Mouse (Mus musculus): ENCODE results near the gene Alkbh1. TPM values are rescaled to one million over a fixed set of nuclear protein-coding genes. Genes with fewer than 3 reads are reported as not detected.

Alkbh1 gene
- total and polyA plus RNA-seq, 3 experiments, result 26.8 to 39.1 (median 37.3) TPM

- no peak for TF ChIP-seq IRF4 (IDR thresholded peaks at IDR 0.05; ENCODE audit: low read depth, low read length)
- Histone ChIP-seq H3K27me3 (replicated peaks) (no peaks in the 10 kb centered on the region), H3K9ac (ENCODE audit: insufficient read depth, low read depth) (no peak overlapping the region), H3K36me3 (replicated peaks in 1 of 2; ENCODE audit: control insufficient read depth in 1 of 2, insufficient read depth in 1 of 2, low read length in 1 of 2) (peaks cover 0 to 9% of the 10 kb centered on the region in 2 experiments), H3K4me3 (replicated peaks in 1 of 3; ENCODE audit: low read depth in 2 of 3, low read length in 2 of 3, poor library complexity in 1 of 3) (no peak overlapping the region), H3K4me2 (ENCODE audit: insufficient read depth, low read depth, poor library complexity, severe bottlenecking) (no peak overlapping the region), H3K27ac (ENCODE audit: insufficient read depth, low read depth) (no peak overlapping the region), H3K4me1 (ENCODE audit: control insufficient read depth in 1 of 2, insufficient read depth in 2 of 2) (peaks cover 0 to 17% of the 10 kb centered on the region in 2 experiments; a peak in 2 of 4 replicates), H3K79me2 (replicated peaks; ENCODE audit: control insufficient read depth, extremely low read depth, insufficient read depth, poor library complexity, severe bottlenecking) (0 out of 2 replicates have a peak, but pooled peaks cover 3% of the 10 kb centered on the region), H3K9me3 (replicated peaks; ENCODE audit: low read length) (no peaks in the 10 kb centered on the region)
- dilution Hi-C loops (cut with MboI; ENCODE audit: extremely low pct_ligation_motif_present, extremely low pct_unique_long_range_greater_than_20kb, low sequenced_read_pairs), result no loop called here
- in situ Hi-C loops (cut with MboI; ENCODE audit: low pct_ligation_motif_present, low pct_unique_long_range_greater_than_20kb, low sequenced_read_pairs), result no loop called here
- no peak for DNase-seq (ENCODE audit: extremely low read depth)
Measured at GRCm38 (mm10) chr12:87385051-87385450, 58.8 kb downstream of the Alkbh1 start.

- DNase-seq (ENCODE audit: extremely low read depth), result no peak
- no peaks in the 10 kb centered on the region for H3K9me3 ChIP-seq (replicated peaks; ENCODE audit: low read length)
- peaks cover 0 to 15% of the 10 kb centered on the region in 2 experiments; a peak in 2 of 4 replicates for H3K4me1 ChIP-seq (ENCODE audit: control insufficient read depth in 1 of 2, insufficient read depth in 2 of 2)
- H3K36me3 ChIP-seq (replicated peaks in 1 of 2; ENCODE audit: control insufficient read depth in 1 of 2, insufficient read depth in 1 of 2, low read length in 1 of 2), result peaks cover 0 to 9% of the 10 kb centered on the region in 2 experiments
- dilution Hi-C loops (cut with MboI; ENCODE audit: extremely low pct_ligation_motif_present, extremely low pct_unique_long_range_greater_than_20kb, low sequenced_read_pairs) (no loop called here), in situ Hi-C loops (cut with MboI; ENCODE audit: low pct_ligation_motif_present, low pct_unique_long_range_greater_than_20kb, low sequenced_read_pairs) (no loop called here)
- H3K4me3 ChIP-seq (replicated peaks in 1 of 3; ENCODE audit: low read depth in 2 of 3, low read length in 2 of 3, poor library complexity in 1 of 3), result no peak overlapping the region
- no peaks in the 10 kb centered on the region for H3K79me2 ChIP-seq (replicated peaks; ENCODE audit: control insufficient read depth, extremely low read depth, insufficient read depth, poor library complexity, severe bottlenecking)
- no peak overlapping the region for H3K4me2 ChIP-seq (ENCODE audit: insufficient read depth, low read depth, poor library complexity, severe bottlenecking)
- H3K9ac ChIP-seq (ENCODE audit: insufficient read depth, low read depth), result no peak overlapping the region
- TF ChIP-seq SMC3 (IDR thresholded peaks at IDR 0.05; ENCODE audit: low read depth, low read length) (no peak), MAX (IDR thresholded peaks at IDR 0.05; ENCODE audit: low read length) (no peak), IRF4 (IDR thresholded peaks at IDR 0.05; ENCODE audit: low read depth, low read length) (no peak), HCFC1 (IDR thresholded peaks at IDR 0.05; ENCODE audit: low read depth, low read length) (no peak), JUN (IDR thresholded peaks at IDR 0.05; ENCODE audit: insufficient read depth, low read depth, low read length) (no peak)
- no peak overlapping the region for H3K27ac ChIP-seq (ENCODE audit: insufficient read depth, low read depth)
- H3K27me3 ChIP-seq (replicated peaks), result no peaks in the 10 kb centered on the region
Measured at GRCm38 (mm10) chr12:87381380-87381682, 62.5 kb downstream of the Alkbh1 start.

- Histone ChIP-seq H3K9me3 (replicated peaks; ENCODE audit: low read length) (no peaks in the 10 kb centered on the region), H3K4me1 (ENCODE audit: control insufficient read depth in 1 of 2, insufficient read depth in 2 of 2) (peaks cover 0 to 10% of the 10 kb centered on the region in 2 experiments; a peak in 2 of 4 replicates), H3K4me2 (ENCODE audit: insufficient read depth, low read depth, poor library complexity, severe bottlenecking) (no peak overlapping the region), H3K36me3 (replicated peaks in 1 of 2; ENCODE audit: control insufficient read depth in 1 of 2, insufficient read depth in 1 of 2, low read length in 1 of 2) (peaks cover 0 to 9% of the 10 kb centered on the region in 2 experiments), H3K4me3 (replicated peaks in 1 of 3; ENCODE audit: low read depth in 2 of 3, low read length in 2 of 3, poor library complexity in 1 of 3) (no peak overlapping the region), H3K79me2 (replicated peaks; ENCODE audit: control insufficient read depth, extremely low read depth, insufficient read depth, poor library complexity, severe bottlenecking) (no peaks in the 10 kb centered on the region), H3K9ac (ENCODE audit: insufficient read depth, low read depth) (no peak overlapping the region), H3K27ac (ENCODE audit: insufficient read depth, low read depth) (no peak overlapping the region), H3K27me3 (replicated peaks) (no peaks in the 10 kb centered on the region)
- dilution Hi-C loops (cut with MboI; ENCODE audit: extremely low pct_ligation_motif_present, extremely low pct_unique_long_range_greater_than_20kb, low sequenced_read_pairs), result no loop called here
- TF ChIP-seq CHD2 (IDR thresholded peaks at IDR 0.05; ENCODE audit: low read length) (no peak), ZC3H11A (IDR thresholded peaks at IDR 0.05; ENCODE audit: low read depth, low read length) (no peak), ZMIZ1 (IDR thresholded peaks at IDR 0.05; ENCODE audit: low read depth, low read length) (no peak), RAD21 (IDR thresholded peaks at IDR 0.05; ENCODE audit: low read depth, low read length) (no peak)
- in situ Hi-C loops (cut with MboI; ENCODE audit: low pct_ligation_motif_present, low pct_unique_long_range_greater_than_20kb, low sequenced_read_pairs), result no loop called here
- DNase-seq (ENCODE audit: extremely low read depth), result no peak
Measured at GRCm38 (mm10) chr12:87380586-87381379, 63.0 kb downstream of the Alkbh1 start.
